Mouse (Mus musculus) cerebellum, adult 8-10 months (tissue): ENCODE results near the gene Lonrf2.

Experiments
- DNase-seq: peaks from one replicate; pipeline ENCODE4 v3.0.0; 2022

Gene Lonrf2

GRCm38 (mm10) chr1:38835568-38836476, 689 bp downstream of the Lonrf2 start:
- DNase-seq, result peak; percentile 70

- DNase-seq, result peak; percentile 41
Observed at GRCm38 (mm10) chr1:38834899-38835298, 1.6 kb downstream of the Lonrf2 start.

- no peak for DNase-seq
Observed at GRCm38 (mm10) chr1:38824926-38825325, 11.6 kb downstream of the Lonrf2 start.

- DNase-seq, result no peak
Observed at GRCm38 (mm10) chr1:38823851-38824250, 12.7 kb downstream of the Lonrf2 start.

GRCm38 (mm10) chr1:38819691-38820090, 16.8 kb downstream of the Lonrf2 start:
- no peak for DNase-seq

GRCm38 (mm10) chr1:38817671-38818070, 18.8 kb downstream of the Lonrf2 start:
- no peak for DNase-seq

- DNase-seq, result no peak
Observed at GRCm38 (mm10) chr1:38817268-38817667, 19.2 kb downstream of the Lonrf2 start.

- DNase-seq, result no peak
Observed at GRCm38 (mm10) chr1:38816306-38816705, 20.2 kb downstream of the Lonrf2 start.

GRCm38 (mm10) chr1:38807121-38807520, 29.4 kb downstream of the Lonrf2 start:
- DNase-seq, result no peak

GRCm38 (mm10) chr1:38800402-38800801, 36.1 kb downstream of the Lonrf2 start:
- DNase-seq, result no peak

GRCm38 (mm10) chr1:38799304-38799703, 37.2 kb downstream of the Lonrf2 start:
- DNase-seq, result no peak

GRCm38 (mm10) chr1:38796936-38797335, 39.6 kb downstream of the Lonrf2 start:
- DNase-seq, result no peak

- no peak for DNase-seq
Observed at GRCm38 (mm10) chr1:38795496-38795895, 41.0 kb downstream of the Lonrf2 start.

- DNase-seq, result no peak
Observed at GRCm38 (mm10) chr1:38791016-38791810, 45.3 kb downstream of the Lonrf2 start.

GRCm38 (mm10) chr1:38789988-38790602, 46.4 kb downstream of the Lonrf2 start:
- no peak for DNase-seq

GRCm38 (mm10) chr1:38788904-38789303, 47.6 kb downstream of the Lonrf2 start:
- no peak for DNase-seq

GRCm38 (mm10) chr1:38787443-38787842, 49.1 kb downstream of the Lonrf2 start:
- DNase-seq, result peak; percentile 51

GRCm38 (mm10) chr1:38786358-38786757, 50.2 kb downstream of the Lonrf2 start:
- no peak for DNase-seq

- DNase-seq, result no peak
Observed at GRCm38 (mm10) chr1:38778271-38778670, 58.2 kb downstream of the Lonrf2 start.

GRCm38 (mm10) chr1:38777500-38777899, 59.0 kb downstream of the Lonrf2 start:
- no peak for DNase-seq

GRCm38 (mm10) chr1:38775713-38776112, 60.8 kb downstream of the Lonrf2 start:
- DNase-seq, result no peak

GRCm38 (mm10) chr1:38770676-38771075, 65.8 kb downstream of the Lonrf2 start:
- DNase-seq, result no peak

GRCm38 (mm10) chr1:38769920-38770319, 66.6 kb downstream of the Lonrf2 start:
- peak; percentile 51 for DNase-seq
